Mouse (Mus musculus): ENCODE measurements around the gene Synpr.
A peak's percentile ranks its signal among the peaks of the same experiment; 100 is the strongest.
"Not testable (repeated sequence)": the region's sequence is repeated elsewhere in the genome, so short reads cannot be mapped to it uniquely, and the experiment has no call there.

Gene Synpr

GRCm38 (mm10) chr14:13284091-13284844, at the start of gene Synpr:
Gene Synpr (plus strand): TSS chr14:13284780.
- peak; percentile 27 for DNase-seq

- DNase-seq, result peak; percentile 12
Observed at GRCm38 (mm10) chr14:13236929-13237328, 47.7 kb upstream of the Synpr start.

- no peak for DNase-seq
Observed at GRCm38 (mm10) chr14:13247431-13247830, 37.1 kb upstream of the Synpr start.

- no peak for DNase-seq
Observed at GRCm38 (mm10) chr14:13249361-13249760, 35.2 kb upstream of the Synpr start.

GRCm38 (mm10) chr14:13252594-13252993, 32.0 kb upstream of the Synpr start:
- no peak for DNase-seq

- DNase-seq, result not testable (repeated sequence)
Observed at GRCm38 (mm10) chr14:13254741-13255140, 29.8 kb upstream of the Synpr start.

- no peak for DNase-seq
Observed at GRCm38 (mm10) chr14:13262406-13262805, 22.2 kb upstream of the Synpr start.

- DNase-seq, result no peak
Observed at GRCm38 (mm10) chr14:13266331-13266730, 18.2 kb upstream of the Synpr start.

GRCm38 (mm10) chr14:13267181-13267580, 17.4 kb upstream of the Synpr start:
- no peak for DNase-seq

- DNase-seq, result no peak
Observed at GRCm38 (mm10) chr14:13283211-13283610, 1.4 kb upstream of the Synpr start.

- DNase-seq, result no peak
Observed at GRCm38 (mm10) chr14:13284845-13285198, 242 bp downstream of the Synpr start.

- no peak for DNase-seq
Observed at GRCm38 (mm10) chr14:13285341-13286130, 956 bp downstream of the Synpr start.

GRCm38 (mm10) chr14:13294200-13294599, 9.6 kb downstream of the Synpr start:
- DNase-seq, result no peak

- DNase-seq, result no peak
Observed at GRCm38 (mm10) chr14:13314323-13314722, 29.7 kb downstream of the Synpr start.

GRCm38 (mm10) chr14:13328461-13328860, 43.9 kb downstream of the Synpr start:
- DNase-seq, result no peak

- no peak for DNase-seq
Observed at GRCm38 (mm10) chr14:13332497-13333306, 48.1 kb downstream of the Synpr start.

GRCm38 (mm10) chr14:13333372-13333771, 48.8 kb downstream of the Synpr start:
- DNase-seq, result no peak

- no peak for DNase-seq
Observed at GRCm38 (mm10) chr14:13336162-13336561, 51.6 kb downstream of the Synpr start.

GRCm38 (mm10) chr14:13340688-13341087, 56.1 kb downstream of the Synpr start:
- DNase-seq, result no peak

- DNase-seq, result no peak
Observed at GRCm38 (mm10) chr14:13344240-13344639, 59.7 kb downstream of the Synpr start.

- no peak for DNase-seq
Observed at GRCm38 (mm10) chr14:13349170-13349865, 64.7 kb downstream of the Synpr start.

- DNase-seq, result peak; percentile 18
Observed at GRCm38 (mm10) chr14:13354154-13354553, 69.6 kb downstream of the Synpr start.

Measured in kidney, postnatal 14 days (tissue).